Mouse (Mus musculus) Muller cell, postnatal 12 days (primary cell): ENCODE data around the gene Mink1.
"Not testable (repeated sequence)": the region's sequence is repeated elsewhere in the genome, so short reads cannot be mapped to it uniquely, and the experiment has no call there.

Experiments
- DNase-seq: peaks from one replicate; pipeline ENCODE4 v3.0.0-alpha.2; 2015; ENCODE audit errors: inconsistent ontology term

Gene Mink1

GRCm38 (mm10) chr11:70562287-70562994 is at the start of gene Mink1:
Mink1 (plus strand) TSS chr11:70562881.
- DNase-seq = peak; percentile 97

GRCm38 (mm10) chr11:70513520-70513919 is 49.2 kb upstream of the Mink1 start:
- DNase-seq = no peak

GRCm38 (mm10) chr11:70514288-70514687 is 48.4 kb upstream of the Mink1 start, which contains the start of gene Vmo1:
Vmo1 (minus strand) TSS chr11:70514616.
- DNase-seq = no peak

- peak; percentile 53 for DNase-seq
These were observed 46.3 kb upstream of the Mink1 start for GRCm38 (mm10) chr11:70516352-70516751.

GRCm38 (mm10) chr11:70518436-70518835 is 44.2 kb upstream of the Mink1 start:
- DNase-seq = no peak

GRCm38 (mm10) chr11:70518923-70519322 is 43.8 kb upstream of the Mink1 start, which contains the start of gene Gltpd2:
Gltpd2 (plus strand) TSS chr11:70519196.
- DNase-seq = no peak

GRCm38 (mm10) chr11:70520178-70520769 is 42.4 kb upstream of the Mink1 start:
- DNase-seq = peak; percentile 27

GRCm38 (mm10) chr11:70523306-70523989 is 39.2 kb upstream of the Mink1 start:
- not testable (repeated sequence) for DNase-seq

GRCm38 (mm10) chr11:70524782-70525181 is 37.9 kb upstream of the Mink1 start:
- DNase-seq = no peak

- DNase-seq = peak; percentile 96
These were observed 37.5 kb upstream of the Mink1 start, which contains the start of gene Psmb6 for GRCm38 (mm10) chr11:70525184-70525678. Psmb6 (plus strand) TSS chr11:70525367.

GRCm38 (mm10) chr11:70525726-70526125 is 37.0 kb upstream of the Mink1 start:
- peak; percentile 9 for DNase-seq

GRCm38 (mm10) chr11:70526211-70526610 is 36.5 kb upstream of the Mink1 start:
- no peak for DNase-seq

GRCm38 (mm10) chr11:70528610-70529009 is 34.1 kb upstream of the Mink1 start:
- DNase-seq = no peak

- not testable (repeated sequence) for DNase-seq
These were observed 31.6 kb upstream of the Mink1 start for GRCm38 (mm10) chr11:70531065-70531464.

- no peak for DNase-seq
These were observed 29.8 kb upstream of the Mink1 start, which contains the start of gene Gm40193 for GRCm38 (mm10) chr11:70532839-70533238. Gm40193 (minus strand) TSS chr11:70532939.

- peak; percentile 13 for DNase-seq
These were observed 23.3 kb upstream of the Mink1 start for GRCm38 (mm10) chr11:70539423-70539822.

GRCm38 (mm10) chr11:70539877-70540587 is 22.6 kb upstream of the Mink1 start, which contains the start of gene Pld2:
Pld2 (plus strand) TSS chr11:70540064.
- peak; percentile 97 for DNase-seq

GRCm38 (mm10) chr11:70540928-70541327 is 21.8 kb upstream of the Mink1 start:
- no peak for DNase-seq

GRCm38 (mm10) chr11:70541415-70541814 is 21.3 kb upstream of the Mink1 start:
- DNase-seq = no peak

- DNase-seq = no peak
These were observed 18.2 kb upstream of the Mink1 start for GRCm38 (mm10) chr11:70544496-70544895.

- no peak for DNase-seq
These were observed 11.2 kb upstream of the Mink1 start for GRCm38 (mm10) chr11:70551526-70551925.
